ENCODE assay signal across 15 mouse cellular contexts in the genomic region with DNA sequence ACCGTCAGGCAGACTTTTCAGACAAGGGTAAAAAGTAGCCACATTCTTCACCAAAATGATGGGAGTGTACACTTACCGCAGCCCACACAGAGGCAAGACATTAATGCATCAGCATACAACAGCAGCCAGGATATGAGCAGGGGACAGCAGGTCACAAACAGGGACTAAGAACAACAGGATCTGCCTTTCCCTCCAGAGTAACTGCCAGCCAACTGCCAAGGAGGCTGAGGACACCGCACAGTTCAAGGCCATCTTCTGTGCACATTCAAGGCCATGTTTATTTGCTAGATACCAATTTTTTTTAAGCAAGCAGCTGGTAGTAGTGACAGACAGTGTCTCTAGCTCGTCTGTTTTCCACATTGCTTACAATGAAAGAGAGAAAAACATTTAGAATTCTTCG.
DNase-seq lines count a peak whose midpoint lies in the region.
"Had no signal": no experiment of that assay in that cellular context is flagged by ENCODE, and none has a peak within 500 bp of the region (broad histone marks: within the 10 kb centered on the region; RNA-seq: fewer than 3 reads in every experiment).

No protein-coding gene starts in this region.

- peak; percentile 45 for DNase-seq in adrenal gland, adult 2 months
- no peak for DNase-seq in adrenal gland, postnatal 4 days (ENCODE audit: low spot score in 2 of 2)
- DNase-seq in adrenal gland, postnatal 36 days: peak; percentile 17 to 32
- DNase-seq in adrenal gland, postnatal 25 days: no peak
- peak; percentile 23 for DNase-seq in ovary, adult 18-20 months (ENCODE audit: low spot score)
- DNase-seq in ovary, postnatal 36 days (ENCODE audit: low spot score): no peak
- peak; percentile 11 for DNase-seq in 416B (ENCODE audit: low read depth)
- no peak for DNase-seq in retina, embryonic 14.5 days (ENCODE audit: low spot score)
- DNase-seq: B cell, adult 2 months; cerebellum, adult 11-12 months; cerebellum, adult 2 months; cerebellum, adult 9-10 months; cerebellum, postnatal 10 days; cerebellum, postnatal 25 days; forebrain, postnatal 0 days had no signal

Comparison
In these comparisons a context has a peak if more than half of its experiments do, and no peak if none do; other contexts are left out.
1. DNase-seq: peak in adrenal gland, adult 2 months (single experiment), adrenal gland, postnatal 36 days (2 of 2), ovary, adult 18-20 months (single experiment) and 416B (single experiment); none in adrenal gland, postnatal 4 days (0 of 2), adrenal gland, postnatal 25 days (single experiment), ovary, postnatal 36 days (single experiment) and retina, embryonic 14.5 days (single experiment).